Mouse (Mus musculus): Measurements from ENCODE around the gene Ccz1. TPM values are rescaled to one million over a fixed set of nuclear protein-coding genes. Genes with fewer than 3 reads are reported as not detected.

The Ccz1 gene
- polyA plus RNA-seq, 1 experiment from 2014 or later: 33.4 TPM

Other genes starting within 250 kb of the Ccz1 start
- 115 and 119 TPM in 2 replicates for gene Eif2ak1, start 197.1 kb downstream of the Ccz1 start, polyA plus RNA-seq (2015; fragmentation: Nextera tagmentation; extraction: Ambion mirVana)
- gene Ankrd61, start 117.2 kb downstream of the Ccz1 start, polyA plus RNA-seq (2015; fragmentation: Nextera tagmentation; extraction: Ambion mirVana): 0.42 and 0.52 TPM in 2 replicates
- gene Aimp2, start 105.0 kb downstream of the Ccz1 start, polyA plus RNA-seq (2015; fragmentation: Nextera tagmentation; extraction: Ambion mirVana): 35.6 and 41.3 TPM in 2 replicates
- gene Pms2, start 104.9 kb downstream of the Ccz1 start, polyA plus RNA-seq (2015; fragmentation: Nextera tagmentation; extraction: Ambion mirVana): 11.4 and 14.5 TPM in 2 replicates
- gene Gm42421, start 86.7 kb downstream of the Ccz1 start, polyA plus RNA-seq (2015; fragmentation: Nextera tagmentation; extraction: Ambion mirVana): 0.13 and 0.33 TPM in 2 replicates
- 0.32 and 0.77 TPM in 2 replicates for gene Rsph10b, start 81.8 kb downstream of the Ccz1 start, polyA plus RNA-seq (2015; fragmentation: Nextera tagmentation; extraction: Ambion mirVana)
- not detected in 2 replicates for gene Ocm, start 11.8 kb upstream of the Ccz1 start, polyA plus RNA-seq (2015; fragmentation: Nextera tagmentation; extraction: Ambion mirVana)
- 1.9 and 2.3 TPM in 2 replicates for gene Lmtk2, start 85.6 kb upstream of the Ccz1 start, polyA plus RNA-seq (2015; fragmentation: Nextera tagmentation; extraction: Ambion mirVana)
- 0.83 and 1.3 TPM in 2 replicates for gene Bhlha15, start 175.4 kb upstream of the Ccz1 start, polyA plus RNA-seq (2015; fragmentation: Nextera tagmentation; extraction: Ambion mirVana)
- 3.1 and 3.2 TPM in 2 replicates for gene Tecpr1, start 208.7 kb upstream of the Ccz1 start, polyA plus RNA-seq (2015; fragmentation: Nextera tagmentation; extraction: Ambion mirVana)
- gene Bri3, start 229.6 kb upstream of the Ccz1 start, polyA plus RNA-seq (2015; fragmentation: Nextera tagmentation; extraction: Ambion mirVana): 20.6 and 21.8 TPM in 2 replicates

Measured in liver, embryonic 16.5 days (tissue).